Mouse (Mus musculus) lung, embryonic 16.5 days (tissue): ENCODE measurements around the gene Rem2. TPM values are rescaled to one million over a fixed set of nuclear protein-coding genes. Genes with fewer than 3 reads are reported as not detected.

Experiments
- ATAC-seq: fragments of 200-750 bp; cut with Nextera tagmentation; 2 replicates; pipeline ENCODE4 v1.8.0; 2017; ENCODE audit warnings: low read depth, mild to moderate bottlenecking, moderate library complexity
- H3K27ac ChIP-seq: fragments of 300-500 bp; sonication (generic); 2 replicates; pipeline ENCODE4 v1.5.1; 2014; ENCODE audit warnings: mild to moderate bottlenecking, control low read depth, low read length
- H3K27me3 ChIP-seq: fragments of 300-500 bp; sonication (generic); 2 replicates; pipeline ENCODE4 v1.6.1; 2014; ENCODE audit warnings: low read depth, low read length, mixed read lengths; ENCODE audit not compliant: control insufficient read depth, insufficient read depth
- H3K36me3 ChIP-seq: fragments of 300-500 bp; sonication (generic); 2 replicates; pipeline ENCODE4 v1.6.1; 2014; ENCODE audit warnings: low read length; ENCODE audit not compliant: control insufficient read depth, insufficient read depth
- H3K4me1 ChIP-seq: fragments of 300-500 bp; sonication (generic); replicated peaks from 2 replicates; pipeline ENCODE4 v1.6.1; 2014; ENCODE audit warnings: low read length, mixed read lengths; ENCODE audit not compliant: control insufficient read depth, insufficient read depth
- H3K4me2 ChIP-seq: fragments of 300-500 bp; sonication (generic); 2 replicates; pipeline ENCODE4 v1.6.1; 2014; ENCODE audit warnings: low read depth, low read length, control low read depth
- H3K4me3 ChIP-seq: fragments of 300-500 bp; sonication (generic); 2 replicates; pipeline ENCODE4 v1.5.1; 2014; ENCODE audit warnings: mild to moderate bottlenecking, low read length, control low read depth
- H3K9ac ChIP-seq: fragments of 300-500 bp; sonication (generic); 2 replicates; pipeline ENCODE4 v1.6.1; 2014; ENCODE audit warnings: low read length, control low read depth
- H3K9me3 ChIP-seq: fragments of 300-500 bp; sonication (generic); 2 replicates; pipeline ENCODE4 v1.6.1; 2016; ENCODE audit warnings: low read length; ENCODE audit not compliant: control insufficient read depth
- WGBS: fragments of 180-500 bp; shearing (Covaris S2); extraction: QIAGEN DNeasy Blood & Tissue Kit; methylation state at CpG from one replicate; pipeline ENCODE4 v1.1.7; 2014; 5-methylcytosine and 5-hydroxymethylcytosine counted together
- polyA plus RNA-seq: library from polyadenylated mRNA; unstranded; fragments of >200 nt; fragmentation: Nextera tagmentation; extraction: Ambion mirVana; gene quantifications from 2 replicates; pipeline ENCODE4 v1.2.1, GENCODE M21; 2015

The Rem2 gene
- polyA plus RNA-seq, 1 experiment from 2014 or later, result 22.4 TPM

GRCm38 (mm10) chr14:54432078-54432836 lies 43.6 kb upstream of the Rem2 start:
- no peaks in the 10 kb centered on the region for H3K9me3 ChIP-seq
- WGBS, result under 1% methylated on average over 53 of the region's 54 CpGs
- no peaks in the 10 kb centered on the region for H3K27me3 ChIP-seq
- H3K9ac ChIP-seq, result peak overlapping the region; percentile 91
- peaks cover 14% of the 10 kb centered on the region for H3K36me3 ChIP-seq
- ATAC-seq, result peak; percentile 24; the same call in 1 of the 2 replicates
- peaks cover 53% of the 10 kb centered on the region for H3K4me1 ChIP-seq
- H3K4me3 ChIP-seq, result peak overlapping the region; percentile 89
- H3K4me2 ChIP-seq, result peak overlapping the region; percentile 88
- H3K27ac ChIP-seq, result peak overlapping the region; percentile 99

- peak overlapping the region; percentile 89 for H3K4me3 ChIP-seq
- H3K27me3 ChIP-seq, result no peaks in the 10 kb centered on the region
- WGBS, result 16% methylated on average over 17 of the region's 17 CpGs
- peaks cover 20% of the 10 kb centered on the region for H3K36me3 ChIP-seq
- H3K4me1 ChIP-seq, result peaks cover 45% of the 10 kb centered on the region
- no peaks in the 10 kb centered on the region for H3K9me3 ChIP-seq
- peak overlapping the region; percentile 99 for H3K27ac ChIP-seq
- peak overlapping the region; percentile 88 for H3K4me2 ChIP-seq
- 0 out of 2 replicates have a peak, but pooled peaks have one; percentile 13 for ATAC-seq
- H3K9ac ChIP-seq, result peak overlapping the region; percentile 91
These were observed 42.8 kb upstream of the Rem2 start for GRCm38 (mm10) chr14:54432837-54433830.

GRCm38 (mm10) chr14:54433941-54434531 lies 41.9 kb upstream of the Rem2 start:
- 40% methylated on average over 12 of the region's 12 CpGs for WGBS
- Histone ChIP-seq H3K4me3 (peak overlapping the region; percentile 89), H3K9me3 (no peaks in the 10 kb centered on the region), H3K4me1 (peaks cover 38% of the 10 kb centered on the region), H3K27ac (no peak overlapping the region; the same call in 1 of the 2 replicates), H3K4me2 (peak overlapping the region; percentile 88), H3K27me3 (no peaks in the 10 kb centered on the region), H3K36me3 (peaks cover 28% of the 10 kb centered on the region), H3K9ac (peak overlapping the region; percentile 91)
- no peak for ATAC-seq

- Histone ChIP-seq H3K27ac (no peak overlapping the region), H3K36me3 (peaks cover 42% of the 10 kb centered on the region)
- ATAC-seq, result no peak
These were observed 40.5 kb upstream of the Rem2 start for GRCm38 (mm10) chr14:54435194-54435918.

GRCm38 (mm10) chr14:54439155-54439554 lies 36.7 kb upstream of the Rem2 start:
- Histone ChIP-seq H3K4me2 (no peak overlapping the region), H3K27me3 (no peaks in the 10 kb centered on the region), H3K27ac (no peak overlapping the region), H3K36me3 (peaks cover 43% of the 10 kb centered on the region), H3K4me1 (peaks cover 15% of the 10 kb centered on the region), H3K9me3 (no peaks in the 10 kb centered on the region), H3K9ac (no peak overlapping the region), H3K4me3 (no peak overlapping the region)
- WGBS, result 81% methylated on average over 12 of the region's 12 CpGs
- ATAC-seq, result no peak

More at GRCm38 (mm10) chr14:54435194-54435918, 40.5 kb upstream of the Rem2 start:
- WGBS, result 70% methylated on average over 11 of the region's 11 CpGs
- Histone ChIP-seq H3K4me1 (peaks cover 25% of the 10 kb centered on the region), H3K27me3 (no peaks in the 10 kb centered on the region), H3K4me3 (no peak overlapping the region), H3K9ac (no peak overlapping the region), H3K4me2 (no peak overlapping the region), H3K9me3 (no peaks in the 10 kb centered on the region)

- H3K4me2 ChIP-seq, result no peak overlapping the region
- no peak overlapping the region for H3K9ac ChIP-seq
- no peaks in the 10 kb centered on the region for H3K27me3 ChIP-seq
- peaks cover 43% of the 10 kb centered on the region for H3K36me3 ChIP-seq
- WGBS, result 63% methylated on average over 7 of the region's 7 CpGs
- no peak for ATAC-seq
- no peak overlapping the region for H3K4me3 ChIP-seq
- H3K4me1 ChIP-seq, result peaks cover 12% of the 10 kb centered on the region; the same call in 1 of the 2 replicates
- no peaks in the 10 kb centered on the region for H3K9me3 ChIP-seq
- H3K27ac ChIP-seq, result no peak overlapping the region
These were observed 36.3 kb upstream of the Rem2 start for GRCm38 (mm10) chr14:54439610-54440009.

GRCm38 (mm10) chr14:54440538-54440937 lies 35.4 kb upstream of the Rem2 start:
- Histone ChIP-seq H3K4me3 (no peak overlapping the region), H3K4me2 (no peak overlapping the region), H3K4me1 (peaks cover 8% of the 10 kb centered on the region; the same call in 1 of the 2 replicates), H3K27ac (no peak overlapping the region), H3K36me3 (peaks cover 42% of the 10 kb centered on the region), H3K9me3 (no peaks in the 10 kb centered on the region), H3K27me3 (no peaks in the 10 kb centered on the region), H3K9ac (no peak overlapping the region)
- WGBS, result 83% methylated on average over 14 of the region's 14 CpGs
- ATAC-seq, result no peak

- no peaks in the 10 kb centered on the region for H3K27me3 ChIP-seq
- H3K36me3 ChIP-seq, result peaks cover 36% of the 10 kb centered on the region
- H3K4me2 ChIP-seq, result no peak overlapping the region
- no peak for ATAC-seq
- H3K4me3 ChIP-seq, result no peak overlapping the region
- no peak overlapping the region for H3K9ac ChIP-seq
- no peaks in the 10 kb centered on the region for H3K9me3 ChIP-seq
- no peak overlapping the region for H3K27ac ChIP-seq
- H3K4me1 ChIP-seq, result peaks cover 8% of the 10 kb centered on the region; the same call in 1 of the 2 replicates
- 74% methylated on average over 4 of the region's 4 CpGs for WGBS
These were observed 34.5 kb upstream of the Rem2 start for GRCm38 (mm10) chr14:54441365-54441764.
